Mouse (Mus musculus) spleen, adult 2 months (tissue): ENCODE results near the gene Gm7978. TPM values are rescaled to one million over a fixed set of nuclear protein-coding genes. Genes with fewer than 3 reads are reported as not detected.
"Not testable (repeated sequence)": the region's sequence is repeated elsewhere in the genome, so short reads cannot be mapped to it uniquely, and the experiment has no call there.

ENCODE experiments used
- DNase-seq, 2 experiments: peaks; one replicate each; pipeline versions ENCODE4 v3.0.0 to v3.0.0-alpha.2; 2012 to 2021; ENCODE audit warnings: low spot score in 2 of 2, low read depth in 1 of 2
- H3K27ac ChIP-seq: fragments of 200-500 bp; 2 replicates; pipeline ENCODE4 v1.5.1; 2012; ENCODE audit warnings: low read length, inconsistent platforms; ENCODE audit not compliant: insufficient read depth
- H3K27me3 ChIP-seq: fragments of 200-500 bp; 2 replicates; pipeline ENCODE4 v1.6.1; 2012; ENCODE audit warnings: mild to moderate bottlenecking, moderate library complexity, low read length, inconsistent platforms; ENCODE audit not compliant: control insufficient read depth, insufficient read depth
- H3K36me3 ChIP-seq: fragments of 200-500 bp; 2 replicates; pipeline ENCODE4 v1.6.1; 2012; ENCODE audit warnings: mild to moderate bottlenecking, low read length, inconsistent platforms; ENCODE audit not compliant: control insufficient read depth, insufficient read depth
- H3K4me1 ChIP-seq: fragments of 200-500 bp; 2 replicates; pipeline ENCODE4 v1.6.1; 2011; ENCODE audit warnings: inconsistent platforms; ENCODE audit not compliant: control insufficient read depth, insufficient read depth, insufficient read length
- H3K4me3 ChIP-seq: fragments of 200-500 bp; 2 replicates; pipeline ENCODE4 v1.5.1; 2011; ENCODE audit warnings: mild to moderate bottlenecking, inconsistent platforms; ENCODE audit not compliant: insufficient read depth, insufficient read length; ENCODE audit errors: extremely low read depth
- WGBS: fragments of 180-500 bp; shearing (Covaris S2); methylation state at CpG from one replicate; pipeline ENCODE4 v1.1.7; 2018; 5-methylcytosine and 5-hydroxymethylcytosine counted together
- polyA plus RNA-seq: library from polyadenylated mRNA; depleted of rRNA; stranded (reverse); fragments of >200 nt; gene quantifications from 2 replicates; pipeline ENCODE4 v1.2.3, GENCODE M21; 2012; rRNA removed

Gm7978 gene
- not detected in 2 replicates for polyA plus RNA-seq

DNA sequence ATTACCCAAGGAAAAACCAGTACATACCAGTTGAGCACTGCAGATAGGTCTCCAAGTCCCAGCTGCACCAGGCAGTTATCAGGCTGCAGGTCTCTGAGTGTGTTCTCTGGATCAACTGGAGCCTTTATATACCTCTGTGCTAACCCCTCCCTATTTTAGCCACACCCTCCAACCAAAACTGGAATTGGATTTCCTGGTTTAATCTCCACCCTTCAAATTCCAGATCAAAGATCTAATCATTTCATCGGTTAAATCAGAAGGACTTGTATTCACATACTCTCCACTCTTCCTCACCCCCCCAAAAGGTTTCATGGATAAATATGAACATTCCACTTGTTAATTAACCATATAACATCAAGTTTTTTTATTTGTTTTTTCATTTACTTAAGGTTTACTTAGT, at the start of gene Gm7978:
Gene Gm7978, minus strand, starts transcription at position 101 of the 400 bp plus-strand sequence.
- not testable (repeated sequence) for H3K4me1 ChIP-seq, DNase-seq, H3K27ac ChIP-seq, H3K27me3 ChIP-seq, H3K36me3 ChIP-seq, H3K4me3 ChIP-seq
- WGBS = no CpG with 5 or more reads among the region's 1 CpGs

GRCm38 (mm10) chr5:95775690-95776089, 39.7 kb upstream of the Gm7978 start, which contains the start of gene E330014E10Rik:
TSS of gene E330014E10Rik (plus strand) at chr5:95775990.
- not testable (repeated sequence) for H3K36me3 ChIP-seq, H3K4me3 ChIP-seq, H3K4me1 ChIP-seq, H3K27ac ChIP-seq, H3K27me3 ChIP-seq, DNase-seq
- WGBS = no CpG with 5 or more reads among the region's 2 CpGs

DNA sequence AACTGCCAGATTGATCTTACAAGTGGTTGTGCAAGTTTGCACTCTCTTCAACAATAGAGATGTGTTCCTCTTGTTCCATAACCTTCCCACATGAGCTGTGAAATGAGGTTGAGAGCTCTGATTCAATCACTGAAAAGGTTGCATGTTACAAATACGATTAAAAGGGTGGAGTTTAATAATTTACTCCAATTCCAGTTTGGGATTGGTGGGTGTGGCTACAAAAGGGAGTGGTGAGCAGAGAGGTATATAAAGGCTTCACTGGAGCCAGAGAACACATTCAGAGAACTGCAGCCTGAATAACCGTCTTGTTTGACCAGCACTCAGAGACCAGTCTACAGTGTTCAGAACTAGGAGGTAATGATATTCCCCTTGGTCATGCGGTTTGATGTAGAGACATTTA, 5.7 kb upstream of the Gm7978 start, which contains the start of gene Gm7982:
Gene Gm7982, plus strand, starts transcription at position 301 of the 400 bp plus-strand sequence.
- not testable (repeated sequence) for DNase-seq, H3K4me1 ChIP-seq, H3K36me3 ChIP-seq, H3K4me3 ChIP-seq, H3K27me3 ChIP-seq, H3K27ac ChIP-seq
- no CpG with 5 or more reads among the region's 3 CpGs for WGBS

Other genes with a start within 250 kb of the Gm7978 start
- not detected in 2 replicates for gene Gm3286, start 225.4 kb downstream of the Gm7978 start, polyA plus RNA-seq
- gene Gm7971, start 141.3 kb downstream of the Gm7978 start, polyA plus RNA-seq = not detected in 2 replicates
- not detected in 2 replicates for gene Gm7982, start 5.8 kb upstream of the Gm7978 start, polyA plus RNA-seq
- gene E330014E10Rik, start 39.8 kb upstream of the Gm7978 start, polyA plus RNA-seq = not detected in 2 replicates
- 9.5 and 15.3 TPM in 2 replicates for gene Cxcl13, start 220.8 kb upstream of the Gm7978 start, polyA plus RNA-seq